Mouse (Mus musculus): ENCODE data around the gene Atg101.

Atg101 gene

GRCm38 (mm10) chr15:101283911-101284750 is at the start of gene Atg101:
Atg101 (plus strand) TSS chr15:101284272.
- peak; percentile 85 for DNase-seq (ENCODE audit: low read depth, low spot score)

GRCm38 (mm10) chr15:101234611-101235341 is 49.3 kb upstream of the Atg101 start:
- DNase-seq (ENCODE audit: low read depth, low spot score): no peak

GRCm38 (mm10) chr15:101235342-101235698 is 48.8 kb upstream of the Atg101 start:
- DNase-seq (ENCODE audit: low read depth, low spot score): no peak

GRCm38 (mm10) chr15:101235728-101236327 is 48.2 kb upstream of the Atg101 start:
- DNase-seq (ENCODE audit: low read depth, low spot score): no peak

GRCm38 (mm10) chr15:101236878-101237277 is 47.2 kb upstream of the Atg101 start:
- DNase-seq (ENCODE audit: low read depth, low spot score): no peak

- no peak for DNase-seq (ENCODE audit: low read depth, low spot score)
Measured at GRCm38 (mm10) chr15:101238885-101239511, 45.1 kb upstream of the Atg101 start.

- DNase-seq (ENCODE audit: low read depth, low spot score): no peak
Measured at GRCm38 (mm10) chr15:101239821-101240220, 44.3 kb upstream of the Atg101 start.

GRCm38 (mm10) chr15:101240799-101241204 is 43.3 kb upstream of the Atg101 start:
- no peak for DNase-seq (ENCODE audit: low read depth, low spot score)

- DNase-seq (ENCODE audit: low read depth, low spot score): no peak
Measured at GRCm38 (mm10) chr15:101241236-101241635, 42.8 kb upstream of the Atg101 start.

- no peak for DNase-seq (ENCODE audit: low read depth, low spot score)
Measured at GRCm38 (mm10) chr15:101241853-101242252, 42.2 kb upstream of the Atg101 start.

GRCm38 (mm10) chr15:101242645-101243044 is 41.4 kb upstream of the Atg101 start:
- DNase-seq (ENCODE audit: low read depth, low spot score): no peak

GRCm38 (mm10) chr15:101244012-101244411 is 40.1 kb upstream of the Atg101 start:
- DNase-seq (ENCODE audit: low read depth, low spot score): no peak

GRCm38 (mm10) chr15:101246231-101247154 is 37.6 kb upstream of the Atg101 start:
- DNase-seq (ENCODE audit: low read depth, low spot score): peak; percentile 95

- DNase-seq (ENCODE audit: low read depth, low spot score): no peak
Measured at GRCm38 (mm10) chr15:101247155-101247498, 36.9 kb upstream of the Atg101 start.

GRCm38 (mm10) chr15:101248029-101248710 is 35.9 kb upstream of the Atg101 start:
- DNase-seq (ENCODE audit: low read depth, low spot score): no peak

GRCm38 (mm10) chr15:101250220-101250800 is 33.8 kb upstream of the Atg101 start:
- no peak for DNase-seq (ENCODE audit: low read depth, low spot score)

GRCm38 (mm10) chr15:101251930-101252329 is 32.1 kb upstream of the Atg101 start:
- DNase-seq (ENCODE audit: low read depth, low spot score): no peak

GRCm38 (mm10) chr15:101252614-101253013 is 31.5 kb upstream of the Atg101 start:
- DNase-seq (ENCODE audit: low read depth, low spot score): no peak

- no peak for DNase-seq (ENCODE audit: low read depth, low spot score)
Measured at GRCm38 (mm10) chr15:101253563-101253885, 30.5 kb upstream of the Atg101 start.

Measured in embryo, embryonic 11.5 days (tissue).